Mouse (Mus musculus): Measurements from ENCODE around the gene Zpr1. TPM values are rescaled to one million over a fixed set of nuclear protein-coding genes. Genes with fewer than 3 reads are reported as not detected.
"Not testable (repeated sequence)": the region's sequence is repeated elsewhere in the genome, so short reads cannot be mapped to it uniquely, and the experiment has no call there.

Zpr1 gene
- polyA plus RNA-seq, 1 experiment from 2014 or later = 63.2 TPM

GRCm38 (mm10) chr9:46316909-46317308, 44.0 kb downstream of the Zpr1 start:
- Histone ChIP-seq H3K27me3 (replicated peaks) (no peaks in the 10 kb centered on the region), H3K4me3 (replicated peaks) (no peak overlapping the region), H3K36me3 (no peaks in the 10 kb centered on the region), H3K27ac (no peak overlapping the region), H3K9ac (no peak overlapping the region), H3K4me1 (replicated peaks) (no peaks in the 10 kb centered on the region), H3K4me2 (replicated peaks) (no peak overlapping the region), H3K9me3 (no peaks in the 10 kb centered on the region)
- 76% methylated on average over 8 of the region's 8 CpGs for WGBS
- no peak for ATAC-seq

DNA sequence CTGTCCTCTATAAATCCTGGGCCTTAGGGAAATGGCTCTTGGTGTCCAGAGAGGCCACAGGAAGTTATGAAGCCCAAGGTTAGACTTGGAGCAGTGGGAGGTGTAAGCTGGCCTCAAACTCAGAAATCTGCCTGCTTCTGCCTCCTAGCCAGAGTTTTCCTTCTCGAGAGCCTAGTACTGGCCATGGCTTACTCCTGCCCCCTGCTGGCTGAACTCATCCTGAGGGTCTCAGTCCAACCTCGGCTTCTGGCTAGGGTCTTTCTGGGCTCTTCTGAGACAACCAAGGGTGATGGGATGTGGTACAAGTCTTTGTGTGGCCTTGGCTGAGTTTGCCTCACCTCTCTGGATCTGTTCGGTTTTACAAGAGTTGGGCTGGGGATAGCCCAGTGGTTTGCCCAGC, 45.1 kb downstream of the Zpr1 start:
- Histone ChIP-seq H3K27ac (no peak overlapping the region), H3K27me3 (replicated peaks) (no peaks in the 10 kb centered on the region), H3K9ac (no peak overlapping the region), H3K4me2 (replicated peaks) (no peak overlapping the region), H3K4me1 (replicated peaks) (no peaks in the 10 kb centered on the region), H3K4me3 (replicated peaks) (no peak overlapping the region), H3K36me3 (no peaks in the 10 kb centered on the region), H3K9me3 (no peaks in the 10 kb centered on the region)
- ATAC-seq = no peak
- 90% methylated on average over 3 of the region's 3 CpGs for WGBS

GRCm38 (mm10) chr9:46319886-46320285, 47.0 kb downstream of the Zpr1 start, which contains the start of gene 4931429L15Rik:
Gene 4931429L15Rik (minus strand): TSS chr9:46319986.
- not testable (repeated sequence) for H3K4me2 ChIP-seq (replicated peaks); H3K9me3 ChIP-seq; H3K27ac ChIP-seq; ATAC-seq; H3K9ac ChIP-seq; H3K4me1 ChIP-seq (replicated peaks); H3K36me3 ChIP-seq; H3K27me3 ChIP-seq (replicated peaks); H3K4me3 ChIP-seq (replicated peaks)
- 80% methylated on average over 6 of the region's 6 CpGs for WGBS

- 82% methylated on average over 2 of the region's 2 CpGs for WGBS
Measured at GRCm38 (mm10) chr9:46320461-46320860, 47.6 kb downstream of the Zpr1 start.

DNA sequence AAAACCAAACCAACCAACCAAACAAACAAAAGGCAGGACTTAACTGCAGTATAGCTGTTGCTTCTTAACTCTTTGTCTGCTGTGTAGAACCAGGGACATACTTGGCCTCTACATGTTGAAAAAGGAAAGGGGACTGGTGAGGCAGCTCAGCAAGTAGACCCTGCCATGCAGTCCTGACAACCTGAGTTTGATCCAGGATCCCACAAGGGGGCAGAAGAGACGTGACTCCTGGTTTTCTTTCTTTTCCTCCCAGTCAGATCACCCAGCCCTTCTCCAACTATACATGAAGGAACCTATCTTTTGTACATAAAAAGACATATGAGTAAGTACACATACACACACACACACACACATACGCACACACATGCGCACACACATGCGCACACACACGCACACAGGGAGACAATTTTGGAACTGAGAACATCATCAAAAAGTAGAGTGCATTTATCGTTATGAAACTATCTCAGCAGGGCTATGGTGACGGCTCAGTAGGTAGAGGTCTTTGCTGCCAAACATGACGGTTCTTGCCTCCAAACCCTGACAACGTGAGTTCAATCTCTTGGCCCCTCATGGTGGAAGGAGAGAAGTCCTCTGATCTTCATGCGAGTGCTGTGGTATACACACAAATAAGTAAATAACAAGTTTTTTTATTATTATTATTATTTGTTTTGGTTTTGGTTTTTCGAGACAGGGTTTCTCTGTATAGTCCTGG, 54.0 kb downstream of the Zpr1 start:
- no peak overlapping the region for H3K4me2 ChIP-seq (replicated peaks)
- no peaks in the 10 kb centered on the region for H3K9me3 ChIP-seq
- no peak overlapping the region for H3K27ac ChIP-seq
- no peak overlapping the region for H3K9ac ChIP-seq
- peaks cover 9% of the 10 kb centered on the region; the same call in 1 of the 2 replicates for H3K4me1 ChIP-seq (replicated peaks)
- no peaks in the 10 kb centered on the region for H3K36me3 ChIP-seq
- ATAC-seq = no peak
- H3K4me3 ChIP-seq (replicated peaks) = no peak overlapping the region
- WGBS = 93% methylated on average over 11 of the region's 11 CpGs
- H3K27me3 ChIP-seq (replicated peaks) = no peaks in the 10 kb centered on the region

More at GRCm38 (mm10) chr9:46320461-46320860, 47.6 kb downstream of the Zpr1 start:
- no peaks in the 10 kb centered on the region for H3K4me1 ChIP-seq (replicated peaks)
- H3K4me3 ChIP-seq (replicated peaks) = no peak overlapping the region
- H3K27me3 ChIP-seq (replicated peaks) = no peaks in the 10 kb centered on the region
- H3K4me2 ChIP-seq (replicated peaks) = no peak overlapping the region
- no peak for ATAC-seq
- no peaks in the 10 kb centered on the region for H3K9me3 ChIP-seq
- H3K9ac ChIP-seq = no peak overlapping the region
- H3K36me3 ChIP-seq = no peaks in the 10 kb centered on the region
- no peak overlapping the region for H3K27ac ChIP-seq

- Histone ChIP-seq H3K27ac (no peak overlapping the region), H3K27me3 (replicated peaks) (no peaks in the 10 kb centered on the region), H3K9ac (peak overlapping the region; percentile 50; the same call in 1 of the 2 replicates), H3K4me1 (replicated peaks) (peaks cover 9% of the 10 kb centered on the region; the same call in 1 of the 2 replicates), H3K9me3 (no peaks in the 10 kb centered on the region), H3K4me3 (replicated peaks) (no peak overlapping the region), H3K36me3 (no peaks in the 10 kb centered on the region), H3K4me2 (replicated peaks) (peak overlapping the region; percentile 66)
- 74% methylated on average over 25 of the region's 25 CpGs for WGBS
- 0 out of 2 replicates have a peak, but pooled peaks have one; percentile 16 for ATAC-seq
Measured at GRCm38 (mm10) chr9:46327706-46328571, 55.1 kb downstream of the Zpr1 start.

DNA sequence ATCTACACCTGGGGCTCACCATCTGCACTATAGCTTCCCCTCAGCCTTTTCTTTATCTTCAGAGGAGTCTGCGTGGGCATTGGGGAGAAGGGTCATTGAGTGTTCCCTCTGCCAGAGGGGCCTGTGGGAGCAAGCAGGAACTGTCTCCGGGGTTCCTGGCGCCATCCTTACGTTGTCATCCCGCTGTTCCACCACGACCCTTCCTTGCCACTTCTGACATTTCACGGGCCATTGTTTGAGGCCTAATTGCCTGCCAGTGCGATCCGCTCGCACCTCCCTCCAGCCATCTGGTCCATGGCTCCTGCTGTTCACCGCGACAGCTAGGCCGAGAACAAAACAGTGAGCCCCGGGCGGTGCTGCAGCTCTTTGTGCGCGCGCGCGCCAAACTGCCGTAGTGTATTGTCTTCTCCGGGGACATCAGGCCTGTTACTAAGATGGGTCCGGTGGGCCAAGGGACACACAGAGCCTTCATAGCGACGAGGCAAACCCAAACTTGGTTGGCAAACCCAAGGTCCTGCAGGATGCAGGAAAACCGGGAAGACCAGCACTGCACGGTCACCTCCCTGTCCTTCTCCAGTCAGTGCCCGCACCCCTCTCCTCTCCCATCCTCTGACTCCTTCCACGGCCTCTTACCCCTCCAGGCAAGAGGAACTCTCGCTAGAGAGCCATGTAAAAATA, 55.8 kb downstream of the Zpr1 start:
- no peak overlapping the region for H3K27ac ChIP-seq
- peak; percentile 60 for ATAC-seq

DNA sequence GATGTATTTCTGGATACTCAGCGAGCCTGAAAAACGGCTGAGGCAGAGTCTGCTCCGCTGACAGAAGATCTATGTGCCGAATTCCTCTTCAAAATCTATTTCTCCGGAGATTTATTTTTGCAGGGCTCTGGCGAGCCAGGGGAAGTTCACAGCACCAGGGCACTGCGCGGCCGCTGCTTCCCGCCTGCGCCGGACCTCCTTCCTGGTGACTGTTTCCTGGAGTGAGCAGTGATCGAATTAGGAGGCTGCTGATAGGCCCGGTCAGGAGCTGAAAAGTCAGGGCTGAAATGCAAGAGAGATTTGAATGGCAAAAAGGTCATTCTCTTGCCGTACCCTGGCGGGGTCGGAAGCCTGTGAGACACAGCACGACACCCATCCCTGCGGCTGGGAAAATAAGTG, 56.4 kb downstream of the Zpr1 start:
- Histone ChIP-seq H3K9ac (peak overlapping the region; percentile 50), H3K27ac (no peak overlapping the region), H3K4me2 (replicated peaks) (peak overlapping the region; percentile 66), H3K9me3 (no peaks in the 10 kb centered on the region), H3K27me3 (replicated peaks) (no peaks in the 10 kb centered on the region), H3K4me3 (replicated peaks) (peak overlapping the region; percentile 23), H3K4me1 (replicated peaks) (peaks cover 9% of the 10 kb centered on the region; the same call in 1 of the 2 replicates), H3K36me3 (no peaks in the 10 kb centered on the region)
- ATAC-seq = peak; percentile 79
- WGBS = 8% methylated on average over 19 of the region's 19 CpGs

More for the DNA sequence above, 55.8 kb downstream of the Zpr1 start:
- Histone ChIP-seq H3K4me1 (replicated peaks) (peaks cover 9% of the 10 kb centered on the region; the same call in 1 of the 2 replicates), H3K27me3 (replicated peaks) (no peaks in the 10 kb centered on the region), H3K9ac (peak overlapping the region; percentile 50), H3K4me2 (replicated peaks) (peak overlapping the region; percentile 66), H3K4me3 (replicated peaks) (peak overlapping the region; percentile 23), H3K9me3 (no peaks in the 10 kb centered on the region), H3K36me3 (no peaks in the 10 kb centered on the region)
- 9% methylated on average over 30 of the region's 30 CpGs for WGBS

- Histone ChIP-seq H3K36me3 (no peaks in the 10 kb centered on the region), H3K4me1 (replicated peaks) (peaks cover 9% of the 10 kb centered on the region; the same call in 1 of the 2 replicates), H3K27me3 (replicated peaks) (no peaks in the 10 kb centered on the region; the same call in 1 of the 2 replicates), H3K9me3 (no peaks in the 10 kb centered on the region), H3K4me3 (replicated peaks) (no peak overlapping the region), H3K27ac (no peak overlapping the region), H3K9ac (no peak overlapping the region), H3K4me2 (replicated peaks) (no peak overlapping the region)
- WGBS = 32% methylated on average over 24 of the region's 24 CpGs
- ATAC-seq = no peak
Measured at GRCm38 (mm10) chr9:46329801-46330585, 57.1 kb downstream of the Zpr1 start.

- H3K36me3 ChIP-seq = no peaks in the 10 kb centered on the region
- no peak overlapping the region for H3K4me3 ChIP-seq (replicated peaks)
- ATAC-seq = no peak
- peaks cover 9% of the 10 kb centered on the region; the same call in 1 of the 2 replicates for H3K4me1 ChIP-seq (replicated peaks)
- no peak overlapping the region for H3K4me2 ChIP-seq (replicated peaks)
- H3K27me3 ChIP-seq (replicated peaks) = no peaks in the 10 kb centered on the region; the same call in 1 of the 2 replicates
- no peak overlapping the region for H3K27ac ChIP-seq
- H3K9me3 ChIP-seq = no peaks in the 10 kb centered on the region
- H3K9ac ChIP-seq = no peak overlapping the region
- 67% methylated on average over 6 of the region's 6 CpGs for WGBS
Measured at GRCm38 (mm10) chr9:46330586-46330895, 57.7 kb downstream of the Zpr1 start.

- no peak overlapping the region for H3K9ac ChIP-seq
- H3K9me3 ChIP-seq = no peaks in the 10 kb centered on the region
- H3K27ac ChIP-seq = no peak overlapping the region
- no peak overlapping the region for H3K4me3 ChIP-seq (replicated peaks)
- H3K36me3 ChIP-seq = no peaks in the 10 kb centered on the region
- no peak overlapping the region for H3K4me2 ChIP-seq (replicated peaks)
- 87% methylated on average over 1 of the region's 1 CpGs for WGBS
- peaks cover 9% of the 10 kb centered on the region; the same call in 1 of the 2 replicates for H3K4me1 ChIP-seq (replicated peaks)
- no peaks in the 10 kb centered on the region; the same call in 1 of the 2 replicates for H3K27me3 ChIP-seq (replicated peaks)
- ATAC-seq = no peak
Measured at GRCm38 (mm10) chr9:46331301-46331700, 58.4 kb downstream of the Zpr1 start.

Measured in intestine, embryonic 15.5 days (tissue).